Mouse (Mus musculus): ENCODE results near the gene Gfi1. TPM values are rescaled to one million over a fixed set of nuclear protein-coding genes. Genes with fewer than 3 reads are reported as not detected.
A peak's percentile ranks its signal among the peaks of the same experiment; 100 is the strongest.

The Gfi1 gene
- polyA plus RNA-seq, 1 experiment: 10.6 TPM

GRCm38 (mm10) chr5:107700873-107701272, 25.0 kb downstream of the Gfi1 start:
- Histone ChIP-seq H3K27me3 (ENCODE audit: control insufficient read depth, insufficient read depth, low read length) (no peaks in the 10 kb centered on the region), H3K4me1 (ENCODE audit: control insufficient read depth, insufficient read depth, insufficient read length) (peaks cover 3% of the 10 kb centered on the region; the same call in 1 of the 2 replicates), H3K4me3 (ENCODE audit: extremely low read depth, insufficient read depth, insufficient read length) (no peak overlapping the region), H3K27ac (ENCODE audit: insufficient read depth, low read length) (no peak overlapping the region), H3K36me3 (ENCODE audit: control insufficient read depth, insufficient read depth, low read length) (no peaks in the 10 kb centered on the region)
- no peak for DNase-seq (ENCODE audit: low read depth in 1 of 2, low spot score in 2 of 2)
- no peak for TF ChIP-seq POLR2A (IDR thresholded peaks at IDR 0.05; ENCODE audit: low read depth, low read length)
- TF ChIP-seq CTCF (IDR thresholded peaks at IDR 0.05; ENCODE audit: extremely low read depth, insufficient read depth, insufficient read length, insufficient replicate concordance): no peak
- 50% methylated on average over 10 of the region's 10 CpGs for WGBS

- no peak for DNase-seq (ENCODE audit: low read depth in 1 of 2, low spot score in 2 of 2)
- H3K27me3 ChIP-seq (ENCODE audit: control insufficient read depth, insufficient read depth, low read length): no peaks in the 10 kb centered on the region
- H3K27ac ChIP-seq (ENCODE audit: insufficient read depth, low read length): no peak overlapping the region
- peaks cover 3% of the 10 kb centered on the region; the same call in 1 of the 2 replicates for H3K4me1 ChIP-seq (ENCODE audit: control insufficient read depth, insufficient read depth, insufficient read length)
- TF ChIP-seq CTCF (IDR thresholded peaks at IDR 0.05; ENCODE audit: extremely low read depth, insufficient read depth, insufficient read length, insufficient replicate concordance) (no peak), POLR2A (IDR thresholded peaks at IDR 0.05; ENCODE audit: low read depth, low read length) (no peak)
- 19% methylated on average over 8 of the region's 8 CpGs for WGBS
- H3K36me3 ChIP-seq (ENCODE audit: control insufficient read depth, insufficient read depth, low read length): no peaks in the 10 kb centered on the region
- no peak overlapping the region for H3K4me3 ChIP-seq (ENCODE audit: extremely low read depth, insufficient read depth, insufficient read length)
Observed at GRCm38 (mm10) chr5:107698888-107699287, 26.9 kb downstream of the Gfi1 start.

- WGBS: 73% methylated on average over 3 of the region's 3 CpGs
- Histone ChIP-seq H3K27ac (ENCODE audit: insufficient read depth, low read length) (no peak overlapping the region), H3K4me1 (ENCODE audit: control insufficient read depth, insufficient read depth, insufficient read length) (no peaks in the 10 kb centered on the region), H3K36me3 (ENCODE audit: control insufficient read depth, insufficient read depth, low read length) (no peaks in the 10 kb centered on the region), H3K27me3 (ENCODE audit: control insufficient read depth, insufficient read depth, low read length) (no peaks in the 10 kb centered on the region), H3K4me3 (ENCODE audit: extremely low read depth, insufficient read depth, insufficient read length) (no peak overlapping the region)
- TF ChIP-seq CTCF (IDR thresholded peaks at IDR 0.05; ENCODE audit: extremely low read depth, insufficient read depth, insufficient read length, insufficient replicate concordance) (no peak), POLR2A (IDR thresholded peaks at IDR 0.05; ENCODE audit: low read depth, low read length) (no peak)
- DNase-seq (ENCODE audit: low read depth in 1 of 2, low spot score in 2 of 2): no peak
Observed at GRCm38 (mm10) chr5:107695019-107695418, 30.8 kb downstream of the Gfi1 start.

DNA sequence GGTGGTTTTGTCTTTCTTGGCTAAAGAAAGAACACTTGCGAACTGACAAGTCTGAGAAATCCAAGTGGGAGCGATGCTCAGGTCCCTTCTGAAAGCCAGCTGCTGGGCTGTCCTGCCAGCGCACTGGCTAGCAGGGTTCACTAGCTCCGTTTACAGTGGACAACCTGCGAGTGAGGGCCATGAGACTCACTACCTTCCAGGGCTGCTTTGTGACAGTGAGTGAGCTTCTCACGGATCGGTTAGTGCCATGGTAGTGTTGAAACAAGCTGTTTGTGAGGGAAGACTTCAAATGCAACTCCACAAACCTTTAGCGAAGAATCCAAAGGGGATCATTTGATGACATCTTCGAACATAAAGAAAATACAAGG, 37.4 kb downstream of the Gfi1 start:
- Histone ChIP-seq H3K4me3 (ENCODE audit: extremely low read depth, insufficient read depth, insufficient read length) (peak overlapping the region; percentile 60), H3K27me3 (ENCODE audit: control insufficient read depth, insufficient read depth, low read length) (no peaks in the 10 kb centered on the region), H3K4me1 (ENCODE audit: control insufficient read depth, insufficient read depth, insufficient read length) (peaks cover 3% of the 10 kb centered on the region; the same call in 1 of the 2 replicates), H3K27ac (ENCODE audit: insufficient read depth, low read length) (no peak overlapping the region), H3K36me3 (ENCODE audit: control insufficient read depth, insufficient read depth, low read length) (no peaks in the 10 kb centered on the region)
- 26% methylated on average over 9 of the region's 9 CpGs for WGBS
- no peak for DNase-seq (ENCODE audit: low read depth in 1 of 2, low spot score in 2 of 2)
- no peak for TF ChIP-seq CTCF (IDR thresholded peaks at IDR 0.05; ENCODE audit: extremely low read depth, insufficient read depth, insufficient read length, insufficient replicate concordance)
- TF ChIP-seq POLR2A (IDR thresholded peaks at IDR 0.05; ENCODE audit: low read depth, low read length): no peak

DNA sequence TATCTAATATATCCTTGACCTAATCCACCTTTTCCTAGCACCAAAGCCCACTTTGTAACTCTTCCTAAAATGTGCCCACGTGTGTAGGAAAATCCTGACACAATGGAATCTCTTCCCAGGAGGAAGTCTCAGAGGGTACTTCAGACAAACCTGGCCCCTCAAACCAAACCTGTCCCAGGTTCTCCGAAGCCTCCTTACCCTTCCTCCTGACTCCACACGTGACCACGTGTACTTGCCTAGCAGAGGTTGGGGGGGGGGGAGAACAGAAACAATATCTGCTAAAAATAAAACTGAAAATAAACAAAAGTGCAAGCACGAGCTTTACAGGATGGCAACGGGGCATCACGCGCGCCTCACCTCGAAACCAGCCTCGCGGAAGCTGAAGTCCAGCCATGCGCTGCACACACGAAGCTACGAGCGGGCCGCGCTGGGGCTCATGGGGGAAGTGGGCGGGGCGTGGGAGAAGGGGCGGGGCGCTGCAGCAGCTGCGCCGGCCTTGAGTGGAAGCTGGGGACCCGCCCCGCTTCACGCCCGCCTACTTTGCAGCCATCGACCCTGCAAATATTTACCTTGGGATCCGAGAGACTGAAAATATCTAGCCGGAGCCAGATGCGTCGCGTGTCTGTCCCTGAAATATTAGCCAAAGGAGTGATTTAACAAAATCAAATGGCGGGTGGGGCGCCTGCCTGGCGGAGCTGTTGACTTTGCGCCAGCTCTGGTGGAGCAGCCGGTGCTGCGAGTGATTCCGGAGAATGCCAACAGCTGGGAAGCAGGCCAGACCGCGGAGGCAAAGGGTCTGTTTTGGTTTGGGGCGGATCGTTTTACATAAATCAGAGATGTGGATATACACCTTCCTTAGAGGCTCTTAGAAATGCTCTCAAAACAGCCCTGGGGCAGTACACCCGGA, 38.0 kb downstream of the Gfi1 start:
- TF ChIP-seq CTCF (IDR thresholded peaks at IDR 0.05; ENCODE audit: extremely low read depth, insufficient read depth, insufficient read length, insufficient replicate concordance): no peak
- TF ChIP-seq POLR2A (IDR thresholded peaks at IDR 0.05; ENCODE audit: low read depth, low read length): peak; percentile 19; the same call in 1 of the 2 replicates
- Histone ChIP-seq H3K4me1 (ENCODE audit: control insufficient read depth, insufficient read depth, insufficient read length) (peaks cover 3% of the 10 kb centered on the region; the same call in 1 of the 2 replicates), H3K36me3 (ENCODE audit: control insufficient read depth, insufficient read depth, low read length) (no peaks in the 10 kb centered on the region), H3K27me3 (ENCODE audit: control insufficient read depth, insufficient read depth, low read length) (no peaks in the 10 kb centered on the region), H3K27ac (ENCODE audit: insufficient read depth, low read length) (peak overlapping the region; percentile 60), H3K4me3 (ENCODE audit: extremely low read depth, insufficient read depth, insufficient read length) (peak overlapping the region; percentile 60)
- 5% methylated on average over 46 of the region's 46 CpGs for WGBS
- DNase-seq (ENCODE audit: low read depth in 1 of 2, low spot score in 2 of 2): peak; percentile 77 to 90

GRCm38 (mm10) chr5:107687161-107687560, 38.7 kb downstream of the Gfi1 start:
- no peak for DNase-seq (ENCODE audit: low read depth in 1 of 2, low spot score in 2 of 2)
- Histone ChIP-seq H3K27ac (ENCODE audit: insufficient read depth, low read length) (no peak overlapping the region), H3K4me3 (ENCODE audit: extremely low read depth, insufficient read depth, insufficient read length) (no peak overlapping the region), H3K4me1 (ENCODE audit: control insufficient read depth, insufficient read depth, insufficient read length) (peaks cover 3% of the 10 kb centered on the region; the same call in 1 of the 2 replicates), H3K36me3 (ENCODE audit: control insufficient read depth, insufficient read depth, low read length) (no peaks in the 10 kb centered on the region), H3K27me3 (ENCODE audit: control insufficient read depth, insufficient read depth, low read length) (no peaks in the 10 kb centered on the region)
- WGBS: 90% methylated on average over 5 of the region's 5 CpGs
- TF ChIP-seq POLR2A (IDR thresholded peaks at IDR 0.05; ENCODE audit: low read depth, low read length): no peak
- no peak for TF ChIP-seq CTCF (IDR thresholded peaks at IDR 0.05; ENCODE audit: extremely low read depth, insufficient read depth, insufficient read length, insufficient replicate concordance)

- H3K27ac ChIP-seq (ENCODE audit: insufficient read depth, low read length): no peak overlapping the region
- DNase-seq (ENCODE audit: low read depth in 1 of 2, low spot score in 2 of 2): peak in 1 of 2 experiments; percentile 16
- no peaks in the 10 kb centered on the region for H3K27me3 ChIP-seq (ENCODE audit: control insufficient read depth, insufficient read depth, low read length)
- H3K4me3 ChIP-seq (ENCODE audit: extremely low read depth, insufficient read depth, insufficient read length): no peak overlapping the region
- no peaks in the 10 kb centered on the region for H3K36me3 ChIP-seq (ENCODE audit: control insufficient read depth, insufficient read depth, low read length)
- 45% methylated on average over 2 of the region's 2 CpGs for WGBS
- H3K4me1 ChIP-seq (ENCODE audit: control insufficient read depth, insufficient read depth, insufficient read length): peaks cover 6% of the 10 kb centered on the region; the same call in 1 of the 2 replicates
- no peak for TF ChIP-seq POLR2A (IDR thresholded peaks at IDR 0.05; ENCODE audit: low read depth, low read length)
- TF ChIP-seq CTCF (IDR thresholded peaks at IDR 0.05; ENCODE audit: extremely low read depth, insufficient read depth, insufficient read length, insufficient replicate concordance): no peak
Observed at GRCm38 (mm10) chr5:107684380-107684779, 41.5 kb downstream of the Gfi1 start.
